Mouse (Mus musculus) lung, postnatal 0 days (tissue): ENCODE results near the gene Kifc1.

Experiments used
- CTCF ChIP-seq: IDR thresholded peaks from 2 replicates; pipeline ENCODE4 v1.5.1; 2016; ENCODE audit warnings: antibody characterized with exemption, mild to moderate bottlenecking
- EP300 ChIP-seq: IDR thresholded peaks from 2 replicates; pipeline ENCODE4 v1.6.1; 2016; ENCODE audit warnings: antibody characterized with exemption, mild to moderate bottlenecking, control low read depth

DNA sequence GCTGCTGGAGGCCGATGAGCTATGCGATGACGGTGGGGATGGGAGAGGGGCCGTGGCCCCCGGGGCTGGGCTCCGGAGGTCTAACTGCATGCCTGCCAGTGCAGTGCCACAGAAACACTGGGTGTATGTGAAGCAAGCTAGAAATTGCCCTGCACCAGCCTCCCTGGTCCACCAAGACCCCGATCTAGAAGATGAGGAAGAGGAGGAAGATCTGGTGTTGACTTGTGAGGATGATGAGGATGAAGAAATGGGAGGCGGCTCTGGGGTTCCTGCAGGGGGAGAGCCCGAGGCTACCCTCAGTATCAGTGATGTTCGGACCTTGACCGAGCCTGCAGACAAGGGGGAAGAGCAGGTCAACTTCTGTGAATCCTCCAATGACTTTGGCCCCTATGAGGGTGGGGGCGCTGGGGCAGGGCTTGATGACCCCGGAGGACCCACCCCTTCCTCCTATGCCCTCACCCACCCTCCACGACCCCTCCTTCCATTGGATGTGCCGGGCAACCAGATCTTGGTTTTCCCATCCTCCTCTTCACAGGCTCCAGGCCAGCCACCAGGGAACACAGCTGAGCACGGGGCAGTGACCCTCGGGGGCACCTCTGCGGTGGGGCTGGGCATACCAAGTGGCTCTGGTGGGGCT, 27.3 kb upstream of the Kifc1 start:
- TF ChIP-seq CTCF = no peak
- no peak for TF ChIP-seq EP300
